Mouse (Mus musculus) C3H10T1/2 (cell line): ENCODE data around the gene Kcnj16. TPM values are rescaled to one million over a fixed set of nuclear protein-coding genes. Genes with fewer than 3 reads are reported as not detected.

Source experiments
- polyA plus RNA-seq, 2 experiments: library from polyadenylated mRNA; unstranded; fragments of >200 nt; fragmentation: generic; extraction: Trizol; gene quantifications; one replicate each; pipeline ENCODE4 v1.2.1; 2012; ENCODE audit warnings: missing spikeins in 2 of 2

Gene Kcnj16
- under 1 TPM in 1 of 2 experiments, not detected in 1; 0.01 TPM for polyA plus RNA-seq

DNA sequence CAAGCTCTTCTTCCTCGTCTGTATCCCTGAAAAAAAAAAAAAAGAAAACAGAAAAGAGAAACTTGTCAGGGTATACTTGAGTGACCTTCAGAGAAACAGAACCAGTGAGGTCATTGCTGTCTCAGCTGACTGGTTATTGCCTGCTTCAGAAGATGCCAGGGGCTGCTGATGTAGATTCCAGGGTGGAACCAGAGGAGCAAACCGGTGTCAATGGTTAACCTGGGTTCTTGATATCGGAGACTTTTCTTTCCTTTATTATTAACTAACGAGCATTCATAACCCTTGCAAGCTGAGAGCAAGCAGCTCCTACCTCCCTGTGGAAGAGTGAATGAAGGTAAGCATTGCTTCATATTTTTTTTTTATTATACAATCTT is at the start of gene Kcnj16:
Kcnj16 (plus strand) TSS at position 272 of the 374 bp plus-strand sequence.

DNA sequence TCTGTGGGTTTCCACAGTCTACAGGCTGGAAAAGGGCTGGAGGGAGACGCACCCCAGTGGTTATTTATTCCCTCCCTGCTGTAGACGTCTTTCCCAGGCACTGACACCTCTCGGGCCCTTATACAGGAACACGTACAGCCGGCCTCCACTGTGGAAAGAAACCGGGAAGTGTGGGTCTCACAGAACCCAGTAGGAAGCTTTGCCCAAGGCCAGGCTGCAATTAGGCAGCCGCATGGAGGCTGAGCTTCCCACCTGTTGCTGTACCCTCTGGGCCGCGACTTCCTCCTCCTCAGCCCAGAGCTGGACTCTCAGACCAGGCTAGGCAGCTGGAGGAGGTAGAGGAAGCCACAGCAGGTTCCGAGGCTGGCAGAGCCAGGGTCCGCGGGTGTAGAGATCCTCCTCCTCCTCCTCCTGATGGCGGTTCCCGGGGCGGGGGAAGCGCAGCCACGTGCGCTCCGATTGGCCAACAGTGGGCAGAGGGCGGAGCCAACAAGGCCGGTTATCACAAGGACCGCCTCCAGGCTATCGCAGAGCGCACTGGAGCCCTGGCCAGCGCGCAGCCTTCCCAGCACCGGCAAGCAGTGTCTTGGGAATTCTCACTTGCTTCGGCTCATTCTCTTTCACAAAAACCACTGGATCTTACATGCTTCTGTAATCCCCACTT is 97.9 kb downstream of the Kcnj16 start, which contains the start of gene Kcnj2:
Kcnj2 (plus strand) TSS at position 530 of the 664 bp plus-strand sequence.

Other genes with a start within 250 kb of the Kcnj16 start
- gene Kcnj2, start 98.1 kb downstream of the Kcnj16 start, polyA plus RNA-seq, result 1 to 10 TPM in 1 of 2 experiments, under 1 TPM in 1; 0.25 to 9.4 TPM